Mouse (Mus musculus): ENCODE measurements at regions not wholly inside any gene's neighbourhood (a gene's known extent, or its start where the extent isn't known, plus 50 kb on each side); places are given as distances from the start of the nearest gene placed in this dataset.

- Histone ChIP-seq H3K36me3 (ENCODE audit: insufficient read depth) (no peaks in the 10 kb centered on the region), H3K9ac (no peak overlapping the region), H3K4me2 (ENCODE audit: low read depth) (no peak overlapping the region), H3K4me3 (ENCODE audit: low read depth, low read length) (no peak overlapping the region), H3K9me3 (ENCODE audit: low read length) (no peaks in the 10 kb centered on the region), H3K4me1 (ENCODE audit: insufficient read depth) (no peaks in the 10 kb centered on the region), H3K27me3 (ENCODE audit: insufficient read depth, low read length) (no peaks in the 10 kb centered on the region), H3K27ac (ENCODE audit: low read depth, low read length) (no peak overlapping the region)
- ATAC-seq: no peak
- 80% methylated on average over 4 of the region's 4 CpGs for WGBS
- DNase-seq: no peak
- TF ChIP-seq CTCF (IDR thresholded peaks at IDR 0.05; ENCODE audit: low read depth): no peak
Observed at GRCm38 (mm10) chr17:7538402-7539087, 153.3 kb upstream of the Unc93a2 start.

GRCm38 (mm10) chr17:7537618-7538266, 152.5 kb upstream of the Unc93a2 start:
- no peak for TF ChIP-seq CTCF (IDR thresholded peaks at IDR 0.05; ENCODE audit: low read depth)
- no peak overlapping the region for H3K4me2 ChIP-seq (ENCODE audit: low read depth)
- no peak overlapping the region for H3K4me3 ChIP-seq (ENCODE audit: low read depth, low read length)
- no peak for ATAC-seq
- DNase-seq: no peak
- H3K27me3 ChIP-seq (ENCODE audit: insufficient read depth, low read length): no peaks in the 10 kb centered on the region
- 76% methylated on average over 7 of the region's 7 CpGs for WGBS
- no peaks in the 10 kb centered on the region for H3K36me3 ChIP-seq (ENCODE audit: insufficient read depth)
- H3K27ac ChIP-seq (ENCODE audit: low read depth, low read length): no peak overlapping the region
- no peak overlapping the region for H3K9ac ChIP-seq
- H3K4me1 ChIP-seq (ENCODE audit: insufficient read depth): no peaks in the 10 kb centered on the region
- no peaks in the 10 kb centered on the region for H3K9me3 ChIP-seq (ENCODE audit: low read length)

- no peaks in the 10 kb centered on the region for H3K27me3 ChIP-seq (ENCODE audit: insufficient read depth, low read length)
- 92% methylated on average over 5 of the region's 5 CpGs for WGBS
- DNase-seq (no peak), ATAC-seq (no peak)
- no peak overlapping the region for H3K4me2 ChIP-seq (ENCODE audit: low read depth)
- H3K27ac ChIP-seq (ENCODE audit: low read depth, low read length): no peak overlapping the region
- H3K36me3 ChIP-seq (ENCODE audit: insufficient read depth): no peaks in the 10 kb centered on the region
- no peaks in the 10 kb centered on the region for H3K9me3 ChIP-seq (ENCODE audit: low read length)
- no peak overlapping the region for H3K9ac ChIP-seq
- no peak for TF ChIP-seq CTCF (IDR thresholded peaks at IDR 0.05; ENCODE audit: low read depth)
- H3K4me3 ChIP-seq (ENCODE audit: low read depth, low read length): no peak overlapping the region
- no peaks in the 10 kb centered on the region for H3K4me1 ChIP-seq (ENCODE audit: insufficient read depth)
Observed at GRCm38 (mm10) chr17:7537210-7537609, 151.9 kb upstream of the Unc93a2 start.

- Histone ChIP-seq H3K4me2 (ENCODE audit: low read depth) (no peak overlapping the region), H3K4me3 (ENCODE audit: low read depth, low read length) (no peak overlapping the region), H3K36me3 (ENCODE audit: insufficient read depth) (no peaks in the 10 kb centered on the region), H3K27me3 (ENCODE audit: insufficient read depth, low read length) (no peaks in the 10 kb centered on the region), H3K9ac (no peak overlapping the region), H3K9me3 (ENCODE audit: low read length) (no peaks in the 10 kb centered on the region), H3K27ac (ENCODE audit: low read depth, low read length) (no peak overlapping the region), H3K4me1 (ENCODE audit: insufficient read depth) (no peaks in the 10 kb centered on the region)
- ATAC-seq (no peak), DNase-seq (no peak)
- no peak for TF ChIP-seq CTCF (IDR thresholded peaks at IDR 0.05; ENCODE audit: low read depth)
- 97% methylated on average over 6 of the region's 6 CpGs for WGBS
Observed at GRCm38 (mm10) chr17:7534386-7535059, 149.3 kb upstream of the Unc93a2 start.

GRCm38 (mm10) chr17:7533552-7533951, 148.3 kb upstream of the Unc93a2 start:
- no peak overlapping the region for H3K4me3 ChIP-seq (ENCODE audit: low read depth, low read length)
- no peak overlapping the region for H3K27ac ChIP-seq (ENCODE audit: low read depth, low read length)
- H3K36me3 ChIP-seq (ENCODE audit: insufficient read depth): no peaks in the 10 kb centered on the region
- H3K27me3 ChIP-seq (ENCODE audit: insufficient read depth, low read length): no peaks in the 10 kb centered on the region
- no peak overlapping the region for H3K9ac ChIP-seq
- DNase-seq (no peak), ATAC-seq (no peak)
- no peaks in the 10 kb centered on the region for H3K9me3 ChIP-seq (ENCODE audit: low read length)
- no peak overlapping the region for H3K4me2 ChIP-seq (ENCODE audit: low read depth)
- WGBS: 83% methylated on average over 2 of the region's 2 CpGs
- no peak for TF ChIP-seq CTCF (IDR thresholded peaks at IDR 0.05; ENCODE audit: low read depth)
- H3K4me1 ChIP-seq (ENCODE audit: insufficient read depth): no peaks in the 10 kb centered on the region

GRCm38 (mm10) chr17:7532618-7533017, 147.4 kb upstream of the Unc93a2 start:
- no peak for TF ChIP-seq CTCF (IDR thresholded peaks at IDR 0.05; ENCODE audit: low read depth)
- DNase-seq (no peak), ATAC-seq (no peak)
- Histone ChIP-seq H3K9ac (no peak overlapping the region), H3K4me1 (ENCODE audit: insufficient read depth) (no peaks in the 10 kb centered on the region), H3K27me3 (ENCODE audit: insufficient read depth, low read length) (no peaks in the 10 kb centered on the region), H3K4me2 (ENCODE audit: low read depth) (no peak overlapping the region), H3K9me3 (ENCODE audit: low read length) (no peaks in the 10 kb centered on the region), H3K36me3 (ENCODE audit: insufficient read depth) (no peaks in the 10 kb centered on the region), H3K4me3 (ENCODE audit: low read depth, low read length) (no peak overlapping the region), H3K27ac (ENCODE audit: low read depth, low read length) (no peak overlapping the region)
- 92% methylated on average over 3 of the region's 3 CpGs for WGBS

- Histone ChIP-seq H3K27me3 (ENCODE audit: insufficient read depth, low read length) (no peaks in the 10 kb centered on the region), H3K9ac (no peak overlapping the region), H3K4me3 (ENCODE audit: low read depth, low read length) (no peak overlapping the region), H3K4me2 (ENCODE audit: low read depth) (no peak overlapping the region), H3K36me3 (ENCODE audit: insufficient read depth) (no peaks in the 10 kb centered on the region), H3K9me3 (ENCODE audit: low read length) (no peaks in the 10 kb centered on the region), H3K27ac (ENCODE audit: low read depth, low read length) (no peak overlapping the region), H3K4me1 (ENCODE audit: insufficient read depth) (no peaks in the 10 kb centered on the region)
- DNase-seq: no peak
- no peak for ATAC-seq
- no peak for TF ChIP-seq CTCF (IDR thresholded peaks at IDR 0.05; ENCODE audit: low read depth)
- WGBS: 29% methylated on average over 5 of the region's 5 CpGs
Observed at GRCm38 (mm10) chr17:7529304-7529703, 144.0 kb upstream of the Unc93a2 start.

Data from forebrain, postnatal 0 days (tissue).